Mouse (Mus musculus) liver, adult 2 months (tissue): ENCODE measurements around the gene Gm20388.

Experiments
- CTCF ChIP-seq: fragments of 200-500 bp; IDR thresholded peaks from 2 replicates; pipeline ENCODE4 v1.5.1; 2011; ENCODE audit warnings: low read depth, low read length, control low read depth
- POLR2A ChIP-seq: fragments of 200-500 bp; IDR thresholded peaks from 2 replicates; pipeline ENCODE4 v1.6.1; 2011; ENCODE audit warnings: low read length, control low read depth; ENCODE audit not compliant: insufficient read depth; ENCODE audit errors: extremely low read depth

DNA sequence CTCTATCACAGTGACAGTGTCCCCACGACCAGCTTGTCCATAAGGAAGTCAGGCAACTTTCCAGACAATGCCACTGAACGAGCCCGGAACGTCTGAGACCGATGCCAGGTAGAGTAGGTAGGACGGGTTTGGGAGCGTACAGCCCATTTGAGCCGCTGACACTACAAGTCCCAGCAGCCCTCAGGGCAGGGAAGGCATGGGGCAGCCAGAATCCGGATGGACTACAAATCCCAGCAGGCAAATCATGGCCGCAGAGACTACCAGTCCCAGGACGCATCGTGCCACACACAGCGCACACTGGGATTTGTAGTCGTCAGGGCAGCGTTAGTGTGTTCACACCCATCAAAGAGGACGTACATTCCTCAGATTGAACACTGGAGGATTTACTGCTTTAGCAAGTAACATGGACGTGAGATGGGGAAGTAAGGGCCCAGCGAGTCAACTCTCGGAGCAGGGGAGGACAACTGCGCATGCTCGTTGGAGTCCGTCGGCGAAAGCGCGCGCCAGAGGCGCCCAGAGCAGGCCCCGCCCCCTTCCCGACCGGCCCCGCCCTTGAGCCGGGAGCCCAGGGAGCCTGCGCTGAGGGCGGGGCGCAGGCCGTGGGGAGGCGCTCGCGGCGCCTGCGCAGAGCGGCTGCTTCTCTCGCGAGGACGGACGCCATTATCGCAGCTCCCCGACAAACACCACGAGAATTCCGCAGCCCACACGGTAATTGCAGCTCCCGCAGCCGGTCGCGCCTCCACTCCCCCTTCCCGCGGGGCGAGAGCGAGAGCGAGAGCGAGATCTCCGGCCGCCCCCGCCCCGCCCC, 2039.5 kb downstream of the Gm20388 start:
- TF ChIP-seq POLR2A (peak; percentile 75; the same call in 1 of the 2 replicates), CTCF (no peak)
